ENCODE assay signal across 12 mouse cellular contexts in the genomic region with DNA sequence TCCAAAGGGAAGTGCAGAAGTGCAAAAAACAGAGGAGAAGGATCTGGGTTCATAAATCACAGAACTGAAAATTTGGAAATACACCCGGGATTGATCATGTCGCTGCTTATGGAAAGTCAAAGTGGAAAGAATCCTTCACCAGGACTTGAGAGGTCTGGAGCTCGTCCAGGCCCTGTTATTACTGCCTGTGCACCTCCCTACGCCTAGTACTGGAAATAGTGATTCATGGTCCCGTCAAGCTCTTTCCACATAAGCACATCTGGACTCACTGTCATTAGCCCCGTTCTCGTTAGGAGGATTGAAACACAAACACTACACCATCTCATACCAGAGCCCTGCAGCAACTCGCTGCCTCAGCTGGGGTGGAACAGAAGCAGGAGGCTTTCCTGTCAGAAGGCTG.
A peak's percentile ranks its signal among the peaks of the same experiment; 100 is the strongest.
DNase-seq lines count a peak whose midpoint lies in the region; ATAC-seq lines count a peak whose summit lies in the region.
"Had no signal": no experiment of that assay in that cellular context is flagged by ENCODE, and none has a peak within 500 bp of the region (broad histone marks: within the 10 kb centered on the region; RNA-seq: fewer than 3 reads in every experiment).

No protein-coding gene starts in this region.

- no peaks in the 10 kb centered on the region for H3K4me1 ChIP-seq in heart, embryonic 10.5 days
- H3K4me1 ChIP-seq in heart, embryonic 11.5 days (ENCODE audit: control insufficient read depth, insufficient read depth, low read length): no peaks in the 10 kb centered on the region
- no peaks in the 10 kb centered on the region for H3K4me1 ChIP-seq in lung, embryonic 16.5 days (replicated peaks; ENCODE audit: control insufficient read depth, insufficient read depth, low read length)
- no peaks in the 10 kb centered on the region for H3K4me1 ChIP-seq in liver, embryonic 11.5 days (replicated peaks; ENCODE audit: control insufficient read depth, insufficient read depth, low read length)
- H3K4me1 ChIP-seq: midbrain, embryonic 12.5 days; neural tube, embryonic 12.5 days had no signal

- no peak overlapping the region for H3K9ac ChIP-seq in heart, embryonic 11.5 days (ENCODE audit: low read depth, low read length)
- H3K9ac ChIP-seq in lung, embryonic 16.5 days (ENCODE audit: low read length): no peak overlapping the region
- no peak overlapping the region for H3K9ac ChIP-seq in liver, embryonic 11.5 days (ENCODE audit: low read depth, low read length)
- H3K9ac ChIP-seq: midbrain, embryonic 12.5 days; neural tube, embryonic 12.5 days had no signal

- peak; percentile 55; the same call in 1 of the 2 replicates for ATAC-seq in heart, embryonic 11.5 days (replicated peaks; ENCODE audit: insufficient number of reproducible peaks, low FRiP score, low TSS enrichment)
- peak; percentile 38; the same call in 1 of the 2 replicates for ATAC-seq in lung, embryonic 16.5 days (ENCODE audit: low read depth)
- no peak for ATAC-seq in liver, embryonic 11.5 days (replicated peaks; ENCODE audit: low FRiP score)
- ATAC-seq: hindbrain, embryonic 16.5 days had no signal

- 56% methylated on average over 8 of the region's 8 CpGs for WGBS in heart, embryonic 10.5 days
- 58% methylated on average over 8 of the region's 8 CpGs for WGBS in heart, embryonic 11.5 days (ENCODE audit: insufficient replicate concordance)
- 55% methylated on average over 8 of the region's 8 CpGs for WGBS in lung, embryonic 16.5 days
- 69% methylated on average over 8 of the region's 8 CpGs for WGBS in liver, embryonic 11.5 days

- H3K4me3 ChIP-seq in heart, embryonic 10.5 days: no peak overlapping the region
- no peak overlapping the region for H3K4me3 ChIP-seq in heart, embryonic 11.5 days (ENCODE audit: low read depth, low read length)
- H3K4me3 ChIP-seq in lung, embryonic 16.5 days (ENCODE audit: low read length): no peak overlapping the region
- no peak overlapping the region for H3K4me3 ChIP-seq in liver, embryonic 11.5 days (ENCODE audit: low read depth, low read length)
- H3K4me3 ChIP-seq: midbrain, embryonic 12.5 days; neural tube, embryonic 12.5 days had no signal

- no peaks in the 10 kb centered on the region for H3K9me3 ChIP-seq in heart, embryonic 10.5 days
- no peaks in the 10 kb centered on the region for H3K9me3 ChIP-seq in heart, embryonic 11.5 days (replicated peaks; ENCODE audit: control insufficient read depth, low read length)
- no peaks in the 10 kb centered on the region for H3K9me3 ChIP-seq in lung, embryonic 16.5 days (ENCODE audit: control insufficient read depth, low read length)
- no peaks in the 10 kb centered on the region for H3K9me3 ChIP-seq in liver, embryonic 11.5 days (ENCODE audit: control insufficient read depth, low read length)
- H3K9me3 ChIP-seq: midbrain, embryonic 12.5 days; neural tube, embryonic 12.5 days had no signal

- H3K4me2 ChIP-seq in heart, embryonic 11.5 days: no peak overlapping the region
- no peak overlapping the region for H3K4me2 ChIP-seq in lung, embryonic 16.5 days (ENCODE audit: low read depth, low read length)
- H3K4me2 ChIP-seq in liver, embryonic 11.5 days: no peak overlapping the region
- H3K4me2 ChIP-seq: midbrain, embryonic 12.5 days; neural tube, embryonic 12.5 days had no signal

- intact Hi-C loops in left cerebral cortex, postnatal 25 days (cut with DNase I): no loop called here

- DNase-seq in heart, adult 9 months (ENCODE audit: low spot score in 2 of 2): peak; percentile 30 to 32
- DNase-seq in heart, embryonic 10.5 days (ENCODE audit: low spot score): no peak
- DNase-seq in Muller cell, postnatal 12 days (ENCODE audit: inconsistent ontology term): peak; percentile 14
- no peak for DNase-seq in left cerebral cortex, postnatal 25 days (ENCODE audit: low spot score in 2 of 2)
- DNase-seq in cerebellum, adult 11 months: no peak
- DNase-seq in liver, embryonic 11.5 days (ENCODE audit: low spot score): no peak
- DNase-seq: right cerebral cortex, adult 18-20 months had no signal

- no peak overlapping the region for H3K27ac ChIP-seq in heart, embryonic 10.5 days
- H3K27ac ChIP-seq in heart, embryonic 11.5 days (ENCODE audit: low read depth, low read length): no peak overlapping the region
- H3K27ac ChIP-seq in lung, embryonic 16.5 days (ENCODE audit: low read length): no peak overlapping the region
- H3K27ac ChIP-seq in liver, embryonic 11.5 days (ENCODE audit: low read depth, low read length): no peak overlapping the region
- H3K27ac ChIP-seq: midbrain, embryonic 12.5 days; neural tube, embryonic 12.5 days had no signal

- no peaks in the 10 kb centered on the region for H3K27me3 ChIP-seq in heart, embryonic 10.5 days (ENCODE audit: insufficient read depth, poor library complexity, severe bottlenecking)
- no peaks in the 10 kb centered on the region for H3K27me3 ChIP-seq in heart, embryonic 11.5 days (ENCODE audit: control insufficient read depth, insufficient read depth, low read length)
- H3K27me3 ChIP-seq in lung, embryonic 16.5 days (ENCODE audit: control insufficient read depth, insufficient read depth, low read depth, low read length): no peaks in the 10 kb centered on the region
- H3K27me3 ChIP-seq in liver, embryonic 11.5 days (replicated peaks; ENCODE audit: control insufficient read depth, insufficient read depth, low read length): no peaks in the 10 kb centered on the region
- H3K27me3 ChIP-seq: midbrain, embryonic 12.5 days; neural tube, embryonic 12.5 days had no signal

- H3K36me3 ChIP-seq in heart, embryonic 10.5 days: no peaks in the 10 kb centered on the region
- no peaks in the 10 kb centered on the region for H3K36me3 ChIP-seq in heart, embryonic 11.5 days (ENCODE audit: control insufficient read depth, insufficient read depth, low read length)
- no peaks in the 10 kb centered on the region for H3K36me3 ChIP-seq in lung, embryonic 16.5 days (ENCODE audit: control insufficient read depth, insufficient read depth, low read length)
- no peaks in the 10 kb centered on the region for H3K36me3 ChIP-seq in liver, embryonic 11.5 days (ENCODE audit: control insufficient read depth, insufficient read depth, low read length)
- H3K36me3 ChIP-seq: midbrain, embryonic 12.5 days; neural tube, embryonic 12.5 days had no signal

Comparison
In these comparisons a context has a peak if more than half of its experiments do, and no peak if none do; other contexts are left out.
1. DNase-seq: peak in heart, adult 9 months (2 of 2) and Muller cell, postnatal 12 days (single experiment); none in heart, embryonic 10.5 days (single experiment), left cerebral cortex, postnatal 25 days (0 of 2), cerebellum, adult 11 months (single experiment) and liver, embryonic 11.5 days (single experiment).